Comparison of ENCODE assay signal across 17 mouse cellular contexts in genomic region chr3:27698671-27699070, GRCm38 (mm10). TPM values are rescaled to one million over a fixed set of nuclear protein-coding genes. Genes with fewer than 3 reads are reported as not detected.
DNase-seq lines count a peak whose midpoint lies in the region.
"Had no signal": no experiment of that assay in that cellular context is flagged by ENCODE, and none has a peak within 500 bp of the region (broad histone marks: within the 10 kb centered on the region; RNA-seq: fewer than 3 reads in every experiment).

No protein-coding gene starts in this region.

- peak; percentile 79 for DNase-seq in heart, adult 11 months
- no peak for DNase-seq in heart, postnatal 36 days
- DNase-seq in layer of hippocampus, adult 9-11 months = peak; percentile 67
- no peak for DNase-seq in layer of hippocampus, postnatal 14 days (ENCODE audit: low spot score in 2 of 2)
- DNase-seq in frontal cortex, postnatal 36 days (ENCODE audit: low spot score in 2 of 2) = peak; percentile 69 to 80
- DNase-seq in right cerebral cortex, postnatal 14 days = peak; percentile 61
- DNase-seq in embryo, embryonic 9.5 days (ENCODE audit: extremely low spot score) = no peak
- DNase-seq in cerebellum, adult 9-10 months = no peak
- DNase-seq: adrenal gland, adult 2 months; cerebellum, postnatal 10 days; embryo, embryonic 11 days; gastrocnemius, postnatal 36 days; kidney, adult 8-10 months; kidney, postnatal 36 days; liver; lung, adult 2 months; lung, postnatal 4 days had no signal

- intact Hi-C loops in heart, postnatal 36 days (cut with DNase I) = no loop called here

RNA-seq across cellular contexts. Expression of gene Fndc3b, which starts 12.4 kb away (rescaled TPM):
- total RNA-seq in heart, postnatal 36 days (2021) = 10 to 100 TPM; 58.3 to 58.7 TPM
- total RNA-seq in layer of hippocampus, postnatal 14 days (2021) = 10 to 100 TPM; 23.7 to 31.1 TPM

Comparison
In these comparisons a context has a peak if more than half of its experiments do, and no peak if none do; other contexts are left out.
1. DNase-seq: peak in heart, adult 11 months (single experiment), layer of hippocampus, adult 9-11 months (single experiment), frontal cortex, postnatal 36 days (2 of 2) and right cerebral cortex, postnatal 14 days (single experiment); none in heart, postnatal 36 days (0 of 2), layer of hippocampus, postnatal 14 days (0 of 2), embryo, embryonic 9.5 days (single experiment) and cerebellum, adult 9-10 months (single experiment).